Comparison of ENCODE assay signal across 10 mouse cellular contexts in genomic region chr13:21407341-21407740, GRCm38 (mm10). TPM values are rescaled to one million over a fixed set of nuclear protein-coding genes. Genes with fewer than 3 reads are reported as not detected.
A peak's percentile ranks its signal among the peaks of the same experiment; 100 is the strongest.
DNase-seq lines count a peak whose midpoint lies in the region; ATAC-seq and TF ChIP-seq lines count a peak whose summit lies in the region.
"Had no signal": no experiment of that assay in that cellular context is flagged by ENCODE, and none has a peak within 500 bp of the region (broad histone marks: within the 10 kb centered on the region; RNA-seq: fewer than 3 reads in every experiment).

No protein-coding gene starts in this region.

- 77% methylated on average over 11 of the region's 11 CpGs for WGBS in forebrain, embryonic 14.5 days
- 79% methylated on average over 11 of the region's 11 CpGs for WGBS in forebrain, embryonic 11.5 days
- WGBS in lung, embryonic 16.5 days: 74% methylated on average over 11 of the region's 11 CpGs
- 68% methylated on average over 11 of the region's 11 CpGs for WGBS in heart, postnatal 0 days
- WGBS in neural tube, embryonic 15.5 days: 79% methylated on average over 11 of the region's 11 CpGs

- H3K9ac ChIP-seq in forebrain, embryonic 14.5 days (ENCODE audit: low read length): no peak overlapping the region
- no peak overlapping the region for H3K9ac ChIP-seq in forebrain, embryonic 11.5 days (ENCODE audit: low read length)
- H3K9ac ChIP-seq in lung, embryonic 16.5 days (ENCODE audit: low read length): no peak overlapping the region
- peak overlapping the region; percentile 65; the same call in 1 of the 2 replicates for H3K9ac ChIP-seq in heart, postnatal 0 days (replicated peaks; ENCODE audit: low read depth, low read length)
- peak overlapping the region; percentile 75; the same call in 1 of the 2 replicates for H3K9ac ChIP-seq in neural tube, embryonic 15.5 days (replicated peaks)

- no peak for DNase-seq in forebrain, embryonic 14.5 days (ENCODE audit: low spot score)
- DNase-seq in forebrain, embryonic 11.5 days (ENCODE audit: low spot score): no peak
- DNase-seq in lung, postnatal 14 days: no peak
- DNase-seq in heart, postnatal 0 days (ENCODE audit: low spot score): peak; percentile 15
- DNase-seq in spleen, postnatal 14 days (ENCODE audit: low spot score in 2 of 2): no peak
- no peak for DNase-seq in layer of hippocampus, adult 9-11 months
- DNase-seq: cerebellum, postnatal 10 days; kidney, adult 2 months had no signal

- no peaks in the 10 kb centered on the region for H3K9me3 ChIP-seq in forebrain, embryonic 14.5 days (replicated peaks; ENCODE audit: control insufficient read depth, low read length)
- H3K9me3 ChIP-seq in forebrain, embryonic 11.5 days (ENCODE audit: control insufficient read depth, low read length): no peaks in the 10 kb centered on the region
- no peaks in the 10 kb centered on the region for H3K9me3 ChIP-seq in lung, embryonic 16.5 days (ENCODE audit: control insufficient read depth, low read length)
- no peaks in the 10 kb centered on the region for H3K9me3 ChIP-seq in heart, postnatal 0 days (replicated peaks; ENCODE audit: control insufficient read depth, low read length)
- H3K9me3 ChIP-seq in neural tube, embryonic 15.5 days (replicated peaks): no peaks in the 10 kb centered on the region

- no peak for TF ChIP-seq EP300 in heart, postnatal 0 days (IDR thresholded peaks at IDR 0.05; ENCODE audit: low read depth)

- no peak overlapping the region for H3K27ac ChIP-seq in forebrain, embryonic 14.5 days (ENCODE audit: low read depth, low read length)
- H3K27ac ChIP-seq in forebrain, embryonic 11.5 days (ENCODE audit: low read depth, low read length): no peak overlapping the region
- no peak overlapping the region for H3K27ac ChIP-seq in lung, embryonic 16.5 days (ENCODE audit: low read length)
- H3K27ac ChIP-seq in heart, postnatal 0 days (ENCODE audit: low read depth): peak overlapping the region; percentile 91
- H3K27ac ChIP-seq in neural tube, embryonic 15.5 days (replicated peaks): 0 out of 2 replicates have a peak overlapping the region, but pooled peaks have one; percentile 89

- no peaks in the 10 kb centered on the region for H3K36me3 ChIP-seq in forebrain, embryonic 14.5 days (ENCODE audit: control insufficient read depth, insufficient read depth, low read length)
- no peaks in the 10 kb centered on the region for H3K36me3 ChIP-seq in forebrain, embryonic 11.5 days (ENCODE audit: control insufficient read depth, insufficient read depth, low read length)
- H3K36me3 ChIP-seq in lung, embryonic 16.5 days (ENCODE audit: control insufficient read depth, insufficient read depth, low read length): no peaks in the 10 kb centered on the region
- no peaks in the 10 kb centered on the region for H3K36me3 ChIP-seq in heart, postnatal 0 days (replicated peaks; ENCODE audit: control insufficient read depth, insufficient read depth, low read length)
- no peaks in the 10 kb centered on the region for H3K36me3 ChIP-seq in neural tube, embryonic 15.5 days

- no peaks in the 10 kb centered on the region for H3K27me3 ChIP-seq in forebrain, embryonic 14.5 days (replicated peaks; ENCODE audit: control insufficient read depth, insufficient read depth, low read length)
- no peaks in the 10 kb centered on the region for H3K27me3 ChIP-seq in forebrain, embryonic 11.5 days (ENCODE audit: control insufficient read depth, insufficient read depth, low read length)
- H3K27me3 ChIP-seq in lung, embryonic 16.5 days (ENCODE audit: control insufficient read depth, insufficient read depth, low read depth, low read length): no peaks in the 10 kb centered on the region
- H3K27me3 ChIP-seq in heart, postnatal 0 days (ENCODE audit: control insufficient read depth, insufficient read depth, low read length): no peaks in the 10 kb centered on the region
- H3K27me3 ChIP-seq in neural tube, embryonic 15.5 days (replicated peaks): 0 out of 2 replicates have a peak, but pooled peaks cover 3% of the 10 kb centered on the region

- ATAC-seq in forebrain, embryonic 14.5 days: no peak
- no peak for ATAC-seq in forebrain, embryonic 11.5 days (replicated peaks; ENCODE audit: low FRiP score)
- no peak for ATAC-seq in lung, embryonic 16.5 days (ENCODE audit: low read depth)
- ATAC-seq in heart, postnatal 0 days (ENCODE audit: insufficient read depth, low read depth): no peak
- ATAC-seq in neural tube, embryonic 15.5 days (ENCODE audit: low FRiP score): no peak

- TF ChIP-seq CTCF in heart, postnatal 0 days (IDR thresholded peaks at IDR 0.05; ENCODE audit: low read depth): no peak

- H3K4me1 ChIP-seq in forebrain, embryonic 14.5 days (ENCODE audit: control insufficient read depth, insufficient read depth, low read length): peaks cover 3% of the 10 kb centered on the region
- no peaks in the 10 kb centered on the region for H3K4me1 ChIP-seq in forebrain, embryonic 11.5 days (replicated peaks; ENCODE audit: control insufficient read depth, insufficient read depth, low read length)
- H3K4me1 ChIP-seq in lung, embryonic 16.5 days (replicated peaks; ENCODE audit: control insufficient read depth, insufficient read depth, low read length): peaks cover 3% of the 10 kb centered on the region
- 0 out of 2 replicates have a peak, but pooled peaks cover 10% of the 10 kb centered on the region for H3K4me1 ChIP-seq in heart, postnatal 0 days (ENCODE audit: control insufficient read depth, insufficient read depth)
- H3K4me1 ChIP-seq in neural tube, embryonic 15.5 days: peaks cover 14% of the 10 kb centered on the region

- peak overlapping the region; percentile 66 for H3K4me2 ChIP-seq in forebrain, embryonic 14.5 days (ENCODE audit: low read length)
- H3K4me2 ChIP-seq in forebrain, embryonic 11.5 days (ENCODE audit: low read depth, low read length, severe bottlenecking): no peak overlapping the region; the same call in 1 of the 2 replicates
- H3K4me2 ChIP-seq in lung, embryonic 16.5 days (ENCODE audit: low read depth, low read length): peak overlapping the region; percentile 71
- peak overlapping the region; percentile 77 for H3K4me2 ChIP-seq in heart, postnatal 0 days (ENCODE audit: low read depth, low read length)
- H3K4me2 ChIP-seq in neural tube, embryonic 15.5 days: peak overlapping the region; percentile 67; the same call in 1 of the 2 replicates

- no peak overlapping the region for H3K4me3 ChIP-seq in forebrain, embryonic 14.5 days (ENCODE audit: low read depth, low read length)
- H3K4me3 ChIP-seq in forebrain, embryonic 11.5 days (ENCODE audit: low read depth, low read length): no peak overlapping the region
- no peak overlapping the region; the same call in 1 of the 2 replicates for H3K4me3 ChIP-seq in lung, embryonic 16.5 days (ENCODE audit: low read length)
- peak overlapping the region; percentile 56 for H3K4me3 ChIP-seq in heart, postnatal 0 days (ENCODE audit: low read depth, low read length)
- no peak overlapping the region for H3K4me3 ChIP-seq in neural tube, embryonic 15.5 days (replicated peaks)

RNA-seq across cellular contexts. Expression of gene Zkscan3, which starts 4.8 kb away (rescaled TPM):
- polyA plus RNA-seq in forebrain, embryonic 14.5 days (2014; fragmentation: Nextera tagmentation; extraction: Ambion mirVana): 78.3 and 80.5 TPM in 2 replicates
- 89.7 and 91.3 TPM in 2 replicates for polyA plus RNA-seq in forebrain, embryonic 11.5 days (2014; fragmentation: Nextera tagmentation; extraction: Ambion mirVana)
- polyA plus RNA-seq in lung, embryonic 16.5 days (2015; fragmentation: Nextera tagmentation; extraction: Ambion mirVana): 84.4 and 85.3 TPM in 2 replicates
- 32.7 and 40.8 TPM in 2 replicates for total RNA-seq in heart, postnatal 0 days (2014; rRNA removed; ENCODE audit: low replicate concordance)
- 49.1 and 54.5 TPM in 2 replicates for polyA plus RNA-seq in heart, postnatal 0 days (2015; fragmentation: Nextera tagmentation; extraction: Ambion mirVana)
- polyA plus RNA-seq in neural tube, embryonic 15.5 days (2015; fragmentation: Nextera tagmentation; extraction: Ambion mirVana): 63.5 and 63.7 TPM in 2 replicates

RNA-seq across cellular contexts. Expression of gene Pgbd1, which starts 33.5 kb away (rescaled TPM):
- polyA plus RNA-seq in forebrain, embryonic 14.5 days (2014; fragmentation: Nextera tagmentation; extraction: Ambion mirVana): 3.5 and 3.7 TPM in 2 replicates
- 6.9 and 8.3 TPM in 2 replicates for polyA plus RNA-seq in forebrain, embryonic 11.5 days (2014; fragmentation: Nextera tagmentation; extraction: Ambion mirVana)
- 3.3 and 3.7 TPM in 2 replicates for polyA plus RNA-seq in lung, embryonic 16.5 days (2015; fragmentation: Nextera tagmentation; extraction: Ambion mirVana)
- total RNA-seq in heart, postnatal 0 days (2014; rRNA removed; ENCODE audit: low replicate concordance): 1.7 and 1.9 TPM in 2 replicates
- polyA plus RNA-seq in heart, postnatal 0 days (2015; fragmentation: Nextera tagmentation; extraction: Ambion mirVana): 1.5 and 2.1 TPM in 2 replicates
- 3.0 and 3.1 TPM in 2 replicates for polyA plus RNA-seq in neural tube, embryonic 15.5 days (2015; fragmentation: Nextera tagmentation; extraction: Ambion mirVana)

RNA-seq across cellular contexts. Expression of gene Zscan12, which starts 44.7 kb away (rescaled TPM):
- polyA plus RNA-seq in forebrain, embryonic 14.5 days (2014; fragmentation: Nextera tagmentation; extraction: Ambion mirVana): 14.7 and 15.0 TPM in 2 replicates
- polyA plus RNA-seq in forebrain, embryonic 11.5 days (2014; fragmentation: Nextera tagmentation; extraction: Ambion mirVana): 20.5 and 22.4 TPM in 2 replicates
- polyA plus RNA-seq in lung, embryonic 16.5 days (2015; fragmentation: Nextera tagmentation; extraction: Ambion mirVana): 11.5 and 11.7 TPM in 2 replicates
- total RNA-seq in heart, postnatal 0 days (2014; rRNA removed; ENCODE audit: low replicate concordance): 3.6 and 7.8 TPM in 2 replicates
- 5.2 TPM in 2 replicates for polyA plus RNA-seq in heart, postnatal 0 days (2015; fragmentation: Nextera tagmentation; extraction: Ambion mirVana)
- polyA plus RNA-seq in neural tube, embryonic 15.5 days (2015; fragmentation: Nextera tagmentation; extraction: Ambion mirVana): 12.4 and 13.0 TPM in 2 replicates

RNA-seq across cellular contexts. Expression of gene Zscan26, which starts 46.2 kb away (rescaled TPM):
- 10.4 TPM in 2 replicates for polyA plus RNA-seq in forebrain, embryonic 14.5 days (2014; fragmentation: Nextera tagmentation; extraction: Ambion mirVana)
- 19.5 and 22.2 TPM in 2 replicates for polyA plus RNA-seq in forebrain, embryonic 11.5 days (2014; fragmentation: Nextera tagmentation; extraction: Ambion mirVana)
- 35.1 and 39.0 TPM in 2 replicates for polyA plus RNA-seq in lung, embryonic 16.5 days (2015; fragmentation: Nextera tagmentation; extraction: Ambion mirVana)
- total RNA-seq in heart, postnatal 0 days (2014; rRNA removed; ENCODE audit: low replicate concordance): 14.1 and 17.5 TPM in 2 replicates
- polyA plus RNA-seq in heart, postnatal 0 days (2015; fragmentation: Nextera tagmentation; extraction: Ambion mirVana): 19.5 and 22.4 TPM in 2 replicates
- 25.7 TPM in 2 replicates for polyA plus RNA-seq in neural tube, embryonic 15.5 days (2015; fragmentation: Nextera tagmentation; extraction: Ambion mirVana)

Comparison
In these comparisons a context has a peak if more than half of its experiments do, and no peak if none do; other contexts are left out.
1. H3K27ac ChIP-seq: peak in heart, postnatal 0 days (single experiment) and neural tube, embryonic 15.5 days (single experiment); none in forebrain, embryonic 14.5 days (single experiment), forebrain, embryonic 11.5 days (single experiment) and lung, embryonic 16.5 days (single experiment).
2. H3K9ac ChIP-seq: peak in heart, postnatal 0 days (single experiment) and neural tube, embryonic 15.5 days (single experiment); none in forebrain, embryonic 14.5 days (single experiment), forebrain, embryonic 11.5 days (single experiment) and lung, embryonic 16.5 days (single experiment).